Mouse (Mus musculus) hindbrain, embryonic 15.5 days (tissue): ENCODE results near the gene Pmfbp1. TPM values are rescaled to one million over a fixed set of nuclear protein-coding genes. Genes with fewer than 3 reads are reported as not detected.

Source experiments
- ATAC-seq: fragments of 200-750 bp; cut with Nextera tagmentation; 2 replicates; pipeline ENCODE4 v1.8.0; 2017; ENCODE audit warnings: low read depth, moderate number of reproducible peaks, moderate TSS enrichment; ENCODE audit not compliant: low FRiP score
- H3K27ac ChIP-seq: fragments of 300-500 bp; sonication (generic); replicated peaks from 2 replicates; pipeline ENCODE4 v1.5.1; 2015; ENCODE audit warnings: mild to moderate bottlenecking, inconsistent platforms
- H3K27me3 ChIP-seq: fragments of 300-500 bp; sonication (generic); 2 replicates; pipeline ENCODE4 v1.6.1; 2015; ENCODE audit warnings: control low read depth, inconsistent platforms
- H3K36me3 ChIP-seq: fragments of 300-500 bp; sonication (generic); 2 replicates; pipeline ENCODE4 v1.6.1; 2015; ENCODE audit warnings: control low read depth, inconsistent platforms
- H3K4me1 ChIP-seq: fragments of 300-500 bp; sonication (generic); replicated peaks from 2 replicates; pipeline ENCODE4 v1.6.1; 2015; ENCODE audit warnings: control low read depth, inconsistent platforms
- H3K4me2 ChIP-seq: fragments of 300-500 bp; sonication (generic); 2 replicates; pipeline ENCODE4 v1.6.1; 2015; ENCODE audit warnings: moderate library complexity, mild to moderate bottlenecking, inconsistent platforms
- H3K4me3 ChIP-seq: fragments of 300-500 bp; sonication (generic); 2 replicates; pipeline ENCODE4 v1.5.1; 2015; ENCODE audit warnings: mild to moderate bottlenecking, inconsistent platforms
- H3K9ac ChIP-seq: fragments of 300-500 bp; sonication (generic); 2 replicates; pipeline ENCODE4 v1.6.1; 2015; ENCODE audit warnings: inconsistent platforms
- H3K9me3 ChIP-seq: fragments of 300-500 bp; sonication (generic); 2 replicates; pipeline ENCODE4 v1.6.1; 2016; ENCODE audit warnings: control low read depth, inconsistent platforms
- WGBS: fragments of 180-500 bp; shearing (Covaris S2); methylation state at CpG from one replicate; pipeline ENCODE4 v1.1.7; 2015; 5-methylcytosine and 5-hydroxymethylcytosine counted together
- polyA plus RNA-seq: library from polyadenylated mRNA; unstranded; fragments of >200 nt; fragmentation: Nextera tagmentation; extraction: Ambion mirVana; gene quantifications from 2 replicates; pipeline ENCODE4 v1.2.1, GENCODE M21; 2015

Gene Pmfbp1
- polyA plus RNA-seq, 1 experiment from 2014 or later: 2.1 TPM

DNA sequence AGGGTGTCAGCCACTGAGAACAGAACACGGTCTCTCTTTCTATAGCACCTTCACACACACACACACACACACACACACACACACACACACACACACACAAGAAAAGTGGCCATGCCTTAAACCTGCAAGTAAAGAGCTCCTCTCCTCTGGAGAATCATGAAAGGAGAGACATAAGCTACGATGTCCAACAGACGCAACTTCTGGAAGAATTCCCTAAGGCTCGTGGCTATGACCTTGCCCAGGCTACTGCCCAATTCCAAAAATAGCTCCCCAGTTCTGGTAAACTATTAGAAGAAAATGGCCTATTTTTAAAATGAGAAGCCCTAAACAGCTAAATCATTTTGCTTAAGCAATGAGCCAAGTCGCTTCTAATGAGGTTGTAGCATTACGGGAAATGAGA lies 22.0 kb upstream of the Pmfbp1 start:
- no peak overlapping the region for H3K4me2 ChIP-seq
- H3K27me3 ChIP-seq: no peaks in the 10 kb centered on the region
- peaks cover 48% of the 10 kb centered on the region for H3K4me1 ChIP-seq
- no peaks in the 10 kb centered on the region for H3K36me3 ChIP-seq
- H3K27ac ChIP-seq: no peak overlapping the region
- no peak overlapping the region for H3K9ac ChIP-seq
- ATAC-seq: no peak
- 69% methylated on average over 6 of the region's 6 CpGs for WGBS
- H3K4me3 ChIP-seq: no peak overlapping the region
- no peaks in the 10 kb centered on the region for H3K9me3 ChIP-seq

- Histone ChIP-seq H3K9ac (no peak overlapping the region; the same call in 1 of the 2 replicates), H3K36me3 (no peaks in the 10 kb centered on the region), H3K9me3 (no peaks in the 10 kb centered on the region), H3K4me2 (no peak overlapping the region), H3K4me3 (no peak overlapping the region), H3K27me3 (no peaks in the 10 kb centered on the region), H3K27ac (0 out of 2 replicates have a peak overlapping the region, but pooled peaks have one; percentile 8), H3K4me1 (peaks cover 43% of the 10 kb centered on the region)
- 78% methylated on average over 8 of the region's 8 CpGs for WGBS
- ATAC-seq: no peak
These were observed 21.4 kb upstream of the Pmfbp1 start for GRCm38 (mm10) chr8:109472400-109472799.

DNA sequence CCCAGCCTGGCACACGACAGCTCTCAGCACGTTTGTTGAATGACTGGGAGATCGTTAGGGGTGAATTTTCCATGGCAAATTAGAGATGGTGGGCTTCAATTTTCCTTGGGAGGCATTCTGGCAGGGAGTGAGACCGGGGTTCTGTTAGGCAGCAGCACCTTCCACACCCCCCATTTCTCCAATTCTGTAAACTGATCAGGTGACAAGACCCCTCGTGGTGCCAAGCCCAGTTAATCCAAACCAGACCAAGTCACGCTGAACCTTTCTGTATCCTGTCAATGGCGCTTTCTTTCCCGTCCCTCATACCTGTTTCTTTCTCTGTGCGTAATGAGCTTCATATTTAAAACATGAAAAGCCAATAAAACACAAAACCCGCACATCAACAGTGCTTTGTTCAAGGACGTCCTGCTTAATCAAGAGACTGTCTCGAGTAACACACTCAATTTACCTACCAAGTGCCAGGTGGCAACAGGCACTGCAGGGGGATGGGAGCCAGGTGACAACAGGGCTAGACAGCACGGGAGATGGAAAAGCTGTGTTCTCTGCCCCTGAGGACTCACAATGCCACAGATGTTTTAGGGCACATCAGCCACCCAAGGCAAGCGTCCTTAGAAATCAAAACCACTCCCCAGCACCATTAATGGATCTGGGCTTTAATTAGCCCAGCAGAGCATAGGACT lies 19.2 kb upstream of the Pmfbp1 start:
- H3K36me3 ChIP-seq: no peaks in the 10 kb centered on the region
- H3K27me3 ChIP-seq: no peaks in the 10 kb centered on the region
- no peak for ATAC-seq
- H3K9ac ChIP-seq: no peak overlapping the region
- H3K27ac ChIP-seq: peak overlapping the region; percentile 23; the same call in 1 of the 2 replicates
- H3K4me3 ChIP-seq: no peak overlapping the region
- H3K9me3 ChIP-seq: no peaks in the 10 kb centered on the region
- no peak overlapping the region for H3K4me2 ChIP-seq
- 46% methylated on average over 14 of the region's 14 CpGs for WGBS
- H3K4me1 ChIP-seq: peaks cover 22% of the 10 kb centered on the region

- ATAC-seq: 0 out of 2 replicates have a peak, but pooled peaks have one; percentile 48
- WGBS: 35% methylated on average over 4 of the region's 4 CpGs
- H3K27ac ChIP-seq: no peak overlapping the region
- H3K9me3 ChIP-seq: no peaks in the 10 kb centered on the region
- H3K4me2 ChIP-seq: no peak overlapping the region
- H3K9ac ChIP-seq: no peak overlapping the region
- peaks cover 19% of the 10 kb centered on the region for H3K4me1 ChIP-seq
- no peak overlapping the region for H3K4me3 ChIP-seq
- H3K36me3 ChIP-seq: no peaks in the 10 kb centered on the region
- no peaks in the 10 kb centered on the region for H3K27me3 ChIP-seq
These were observed 18.4 kb upstream of the Pmfbp1 start for GRCm38 (mm10) chr8:109475436-109475835.

- H3K9me3 ChIP-seq: no peaks in the 10 kb centered on the region
- WGBS: 78% methylated on average over 6 of the region's 6 CpGs
- H3K4me2 ChIP-seq: no peak overlapping the region
- ATAC-seq: no peak
- H3K4me1 ChIP-seq: peaks cover 11% of the 10 kb centered on the region
- H3K36me3 ChIP-seq: no peaks in the 10 kb centered on the region
- H3K27me3 ChIP-seq: no peaks in the 10 kb centered on the region
- no peak overlapping the region for H3K27ac ChIP-seq
- no peak overlapping the region for H3K4me3 ChIP-seq
- H3K9ac ChIP-seq: no peak overlapping the region
These were observed 15.2 kb upstream of the Pmfbp1 start for GRCm38 (mm10) chr8:109478586-109478985.

- Histone ChIP-seq H3K27ac (0 out of 2 replicates have a peak overlapping the region, but pooled peaks have one; percentile 47), H3K9ac (no peak overlapping the region), H3K4me3 (no peak overlapping the region), H3K4me2 (no peak overlapping the region), H3K4me1 (peaks cover 4% of the 10 kb centered on the region), H3K9me3 (no peaks in the 10 kb centered on the region), H3K27me3 (no peaks in the 10 kb centered on the region), H3K36me3 (no peaks in the 10 kb centered on the region)
- 75% methylated on average over 11 of the region's 11 CpGs for whole genome bisulfite sequencing
- ATAC-seq: no peak
These were observed 9.1 kb upstream of the Pmfbp1 start for GRCm38 (mm10) chr8:109484741-109485140.

GRCm38 (mm10) chr8:109485530-109485929 lies 8.3 kb upstream of the Pmfbp1 start:
- ATAC-seq: no peak

GRCm38 (mm10) chr8:109492785-109493184 lies 1.0 kb upstream of the Pmfbp1 start:
- Histone ChIP-seq H3K27ac (no peak overlapping the region), H3K4me1 (no peaks in the 10 kb centered on the region), H3K4me2 (no peak overlapping the region), H3K9me3 (no peaks in the 10 kb centered on the region), H3K9ac (no peak overlapping the region), H3K4me3 (no peak overlapping the region), H3K36me3 (no peaks in the 10 kb centered on the region), H3K27me3 (no peaks in the 10 kb centered on the region)
- WGBS: 94% methylated on average over 6 of the region's 6 CpGs
- no peak for ATAC-seq

More at GRCm38 (mm10) chr8:109485530-109485929, 8.3 kb upstream of the Pmfbp1 start:
- no peaks in the 10 kb centered on the region for H3K9me3 ChIP-seq
- no peak overlapping the region for H3K4me2 ChIP-seq
- 39% methylated on average over 6 of the region's 6 CpGs for WGBS
- no peak overlapping the region for H3K4me3 ChIP-seq
- H3K9ac ChIP-seq: no peak overlapping the region
- no peaks in the 10 kb centered on the region for H3K27me3 ChIP-seq
- no peak overlapping the region for H3K27ac ChIP-seq
- H3K4me1 ChIP-seq: peaks cover 4% of the 10 kb centered on the region
- H3K36me3 ChIP-seq: no peaks in the 10 kb centered on the region

GRCm38 (mm10) chr8:109494601-109495000 lies 774 bp downstream of the Pmfbp1 start:
- Histone ChIP-seq H3K27me3 (no peaks in the 10 kb centered on the region), H3K4me3 (no peak overlapping the region), H3K36me3 (no peaks in the 10 kb centered on the region), H3K9ac (no peak overlapping the region), H3K27ac (no peak overlapping the region), H3K9me3 (no peaks in the 10 kb centered on the region), H3K4me1 (no peaks in the 10 kb centered on the region), H3K4me2 (no peak overlapping the region)
- 62% methylated on average over 2 of the region's 2 CpGs for WGBS
- no peak for ATAC-seq

DNA sequence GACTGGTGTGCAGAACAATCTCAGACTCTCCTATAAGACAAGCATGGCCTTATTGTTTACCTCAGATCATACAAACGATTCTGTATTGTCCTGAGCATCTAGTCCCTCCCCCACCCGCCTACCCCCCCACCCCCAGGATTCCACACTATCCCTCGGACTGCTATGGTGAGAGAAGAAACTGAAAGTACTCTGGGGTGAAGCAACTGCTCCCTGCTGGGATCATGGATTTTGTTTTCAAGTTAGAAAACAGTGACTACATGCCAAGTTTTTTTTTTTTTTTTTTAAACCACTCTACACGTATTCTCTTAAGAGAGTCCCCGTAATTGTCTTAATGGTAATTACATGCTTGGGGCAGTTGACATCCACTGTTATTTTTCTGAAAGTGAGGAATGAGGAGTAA lies 3.6 kb downstream of the Pmfbp1 start:
- Histone ChIP-seq H3K4me3 (no peak overlapping the region), H3K4me2 (no peak overlapping the region), H3K9me3 (no peaks in the 10 kb centered on the region), H3K36me3 (no peaks in the 10 kb centered on the region), H3K27ac (no peak overlapping the region), H3K4me1 (no peaks in the 10 kb centered on the region), H3K9ac (no peak overlapping the region), H3K27me3 (no peaks in the 10 kb centered on the region)
- no peak for ATAC-seq
- WGBS: 46% methylated on average over 5 of the region's 5 CpGs

GRCm38 (mm10) chr8:109499009-109499717 lies 5.3 kb downstream of the Pmfbp1 start:
- H3K27ac ChIP-seq: no peak overlapping the region
- 76% methylated on average over 16 of the region's 16 CpGs for WGBS

DNA sequence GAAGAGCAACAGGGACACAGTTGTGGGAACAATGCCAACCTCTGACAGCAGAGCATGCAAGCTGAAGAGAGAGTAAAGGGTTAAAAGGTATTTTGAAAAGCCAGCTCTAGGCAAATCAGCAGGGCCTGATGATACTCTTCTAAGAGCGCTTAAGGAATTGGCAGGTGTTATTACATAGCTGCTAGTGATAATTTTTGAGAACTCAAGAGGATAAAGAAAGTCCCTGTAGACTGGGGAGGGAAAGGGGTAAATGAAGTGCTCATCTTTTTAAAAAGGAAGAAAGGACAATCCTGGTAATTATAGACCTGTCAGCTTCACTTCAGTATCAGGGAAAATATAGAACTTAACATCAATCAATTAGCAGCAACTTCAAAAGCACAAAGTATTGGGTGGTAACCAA lies 9.7 kb downstream of the Pmfbp1 start:
- Histone ChIP-seq H3K9ac (no peak overlapping the region), H3K4me3 (no peak overlapping the region), H3K27ac (no peak overlapping the region), H3K4me1 (no peaks in the 10 kb centered on the region), H3K9me3 (no peaks in the 10 kb centered on the region), H3K4me2 (no peak overlapping the region), H3K27me3 (no peaks in the 10 kb centered on the region), H3K36me3 (no peaks in the 10 kb centered on the region)
- ATAC-seq: no peak
- WGBS: 72% methylated on average over 1 of the region's 1 CpGs

More at GRCm38 (mm10) chr8:109499009-109499717, 5.3 kb downstream of the Pmfbp1 start:
- Histone ChIP-seq H3K9me3 (no peaks in the 10 kb centered on the region), H3K4me2 (no peak overlapping the region), H3K4me1 (no peaks in the 10 kb centered on the region), H3K4me3 (no peak overlapping the region), H3K36me3 (no peaks in the 10 kb centered on the region), H3K27me3 (no peaks in the 10 kb centered on the region), H3K9ac (no peak overlapping the region)
- ATAC-seq: no peak
